ENCODE assay signal across 10 mouse cellular contexts in the genomic region with DNA sequence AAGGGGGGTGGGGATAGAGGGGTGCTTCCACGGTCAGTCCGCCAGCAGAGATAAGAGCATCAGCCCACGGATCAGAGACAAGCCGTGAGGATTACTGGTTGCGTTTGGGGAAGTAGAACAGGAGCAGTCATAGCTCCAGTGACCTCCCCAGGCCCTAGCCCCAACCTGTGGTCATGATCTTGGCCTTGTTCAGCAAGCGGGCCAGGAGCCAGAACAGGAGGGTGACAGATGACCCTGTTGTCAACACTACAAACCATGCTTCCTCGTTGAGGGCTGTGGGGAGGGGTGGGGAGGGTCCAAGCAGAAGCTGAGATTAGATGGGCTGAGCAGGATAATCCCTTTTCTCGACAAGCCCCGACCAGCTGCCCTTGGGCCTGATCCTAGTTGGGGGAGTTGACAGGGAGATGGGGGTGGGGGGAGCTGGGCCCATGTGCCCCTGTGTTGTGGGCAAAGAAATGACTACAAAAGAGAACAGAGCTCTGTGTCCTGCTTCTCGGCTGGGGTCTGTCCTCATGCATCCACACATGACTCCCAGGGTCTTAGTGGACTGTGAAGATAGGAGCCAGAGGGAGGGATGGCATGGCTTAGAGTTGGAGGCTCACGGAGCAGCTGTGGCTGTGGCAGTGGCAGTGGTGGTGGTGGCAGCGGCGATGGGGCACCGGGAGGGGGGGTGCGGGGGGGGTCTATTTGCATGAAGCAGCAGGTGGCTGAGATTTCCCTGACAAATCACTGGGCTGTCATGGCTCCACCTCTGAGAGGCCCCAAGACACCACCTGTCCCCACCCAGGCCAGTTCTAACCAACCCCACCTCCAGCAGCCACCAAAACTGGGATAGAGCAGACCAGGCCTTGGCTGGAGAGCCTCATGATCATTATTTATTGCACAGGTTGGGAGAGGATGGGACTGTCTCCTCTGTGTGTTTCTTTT. TPM values are rescaled to one million over a fixed set of nuclear protein-coding genes. Genes with fewer than 3 reads are reported as not detected.
DNase-seq lines count a peak whose midpoint lies in the region; ATAC-seq lines count a peak whose summit lies in the region.
"Had no signal": no experiment of that assay in that cellular context is flagged by ENCODE, and none has a peak within 500 bp of the region (broad histone marks: within the 10 kb centered on the region; RNA-seq: fewer than 3 reads in every experiment).

A gene (minus strand): TSS at position 35 of the 927 bp plus-strand sequence.

- H3K27me3 ChIP-seq in midbrain, embryonic 14.5 days (ENCODE audit: control insufficient read depth, insufficient read depth, low read length): no peaks in the 10 kb centered on the region
- H3K27me3 ChIP-seq: hindbrain, embryonic 15.5 days had no signal

- ATAC-seq in common myeloid progenitor, adult 5-6 weeks (replicated peaks; ENCODE audit: low read depth, poor library complexity, severe bottlenecking): peak; percentile 78
- ATAC-seq in midbrain, embryonic 14.5 days (ENCODE audit: low FRiP score, low TSS enrichment): peak; percentile 69

- no peaks in the 10 kb centered on the region for H3K9me3 ChIP-seq in midbrain, embryonic 14.5 days (ENCODE audit: control insufficient read depth, low read length)
- H3K9me3 ChIP-seq: hindbrain, embryonic 15.5 days had no signal

- DNase-seq in cerebellum, postnatal 10 days: peak; percentile 70 to 73
- no peak for DNase-seq in cerebellum, postnatal 4 days (ENCODE audit: low spot score in 2 of 2)
- DNase-seq in heart, postnatal 4 days: peak; percentile 58
- DNase-seq in midbrain, embryonic 14.5 days: peak; percentile 50
- DNase-seq in frontal cortex, adult 2 months (ENCODE audit: extremely low spot score in 1 of 2, low spot score in 1 of 2): no peak
- DNase-seq in right cerebral cortex, adult 18-20 months: no peak
- DNase-seq in urinary bladder, postnatal 14 days (ENCODE audit: low spot score): no peak

- H3K4me3 ChIP-seq in midbrain, embryonic 14.5 days (replicated peaks; ENCODE audit: low read depth, low read length): no peak within 1 kb of the TSS
- H3K4me3 ChIP-seq: hindbrain, embryonic 15.5 days had no signal

- peak within 1 kb of the TSS; percentile 62 for H3K27ac ChIP-seq in midbrain, embryonic 14.5 days (replicated peaks; ENCODE audit: low read depth, low read length)
- H3K27ac ChIP-seq: hindbrain, embryonic 15.5 days had no signal

- peak within 1 kb of the TSS; percentile 30 for H3K4me2 ChIP-seq in midbrain, embryonic 14.5 days (ENCODE audit: low read length)
- H3K4me2 ChIP-seq: hindbrain, embryonic 15.5 days had no signal

- peaks cover 12% of the 10 kb centered on the region; the same call in 1 of the 2 replicates for H3K36me3 ChIP-seq in midbrain, embryonic 14.5 days (ENCODE audit: control insufficient read depth, insufficient read depth, low read length)

- 9% methylated on average over 15 of the region's 15 CpGs for WGBS in midbrain, embryonic 14.5 days

- peaks cover 17% of the 10 kb centered on the region for H3K4me1 ChIP-seq in midbrain, embryonic 14.5 days (ENCODE audit: control insufficient read depth, insufficient read depth, low read length)

- 0 out of 2 replicates have a peak within 1 kb of the TSS, but pooled peaks have one; percentile 23 for H3K9ac ChIP-seq in midbrain, embryonic 14.5 days (replicated peaks; ENCODE audit: low read length)
- H3K9ac ChIP-seq: hindbrain, embryonic 15.5 days had no signal

RNA-seq across cellular contexts. Expression of the gene that starts here (rescaled TPM):
- total RNA-seq in common myeloid progenitor, adult 5-6 weeks (2017): not detected in 2 replicates
- total RNA-seq in heart, postnatal 4 days (2021): 1 to 10 TPM; 2.6 to 3.9 TPM
- 1.7 and 4.5 TPM in 2 replicates for polyA plus RNA-seq in midbrain, embryonic 14.5 days (2014; fragmentation: Nextera tagmentation; extraction: Ambion mirVana)
- 0.50 and 0.53 TPM in 2 replicates for polyA plus RNA-seq in frontal cortex, adult 2 months (2012; rRNA removed)
- polyA plus RNA-seq: C2C12 had no signal

Comparison
In these comparisons a context has a peak if more than half of its experiments do, and no peak if none do; other contexts are left out.
1. DNase-seq: peak in cerebellum, postnatal 10 days (2 of 2), heart, postnatal 4 days (single experiment) and midbrain, embryonic 14.5 days (single experiment); none in cerebellum, postnatal 4 days (0 of 2), frontal cortex, adult 2 months (0 of 2), right cerebral cortex, adult 18-20 months (single experiment) and urinary bladder, postnatal 14 days (single experiment).
2. Peak in ATAC-seq in common myeloid progenitor, adult 5-6 weeks; RNA of the gene not detected or under 1 TPM.